Mouse (Mus musculus): ENCODE data around the gene Ftl1. TPM values are rescaled to one million over a fixed set of nuclear protein-coding genes. Genes with fewer than 3 reads are reported as not detected.
A peak's percentile ranks its signal among the peaks of the same experiment; 100 is the strongest.
"Not testable (repeated sequence)": the region's sequence is repeated elsewhere in the genome, so short reads cannot be mapped to it uniquely, and the experiment has no call there.

Gene Ftl1
- polyA plus RNA-seq (2012; rRNA removed) (1,846 and 1,956 TPM in 2 replicates), polyA plus RNA-seq (2014; fragmentation: Nextera tagmentation; extraction: Ambion mirVana) (4,811 and 5,161 TPM in 2 replicates)

- under 1% methylated on average over 28 of the region's 37 CpGs for WGBS (ENCODE audit: insufficient replicate concordance)
- peak within 1 kb of the TSS; percentile 98 for H3K9ac ChIP-seq (replicated peaks)
- H3K4me2 ChIP-seq (ENCODE audit: low read depth), result peak within 1 kb of the TSS; percentile 97
- ATAC-seq (ENCODE audit: insufficient read depth) (peak; percentile 86), DNase-seq (ENCODE audit: low read depth in 3 of 3, low spot score in 3 of 3) (peak; percentile 97 to 98 (median 98))
- peak within 1 kb of the TSS; percentile 96 to 100 for H3K4me3 ChIP-seq (ENCODE audit: insufficient read depth in 1 of 2, low read depth in 2 of 2, low read length in 2 of 2)
- not testable (repeated sequence) for H3K9me3 ChIP-seq (ENCODE audit: control insufficient read depth, low read length); H3K27me3 ChIP-seq (ENCODE audit: control insufficient read depth, insufficient read depth, low read length)
- H3K27ac ChIP-seq, result peak within 1 kb of the TSS; percentile 98
- H3K36me3 ChIP-seq (replicated peaks; ENCODE audit: control insufficient read depth, insufficient read depth, low read depth), result peaks cover 35% of the 10 kb centered on the region
- peaks cover 33 to 38% of the 10 kb centered on the region in 2 experiments for H3K4me1 ChIP-seq (replicated peaks; ENCODE audit: control insufficient read depth in 2 of 2, insufficient read depth in 2 of 2, low read length in 1 of 2)
These were observed at the start of gene Ftl1 for GRCm38 (mm10) chr7:45459564-45460140. Gene Ftl1 (minus strand): TSS chr7:45459884.

DNA sequence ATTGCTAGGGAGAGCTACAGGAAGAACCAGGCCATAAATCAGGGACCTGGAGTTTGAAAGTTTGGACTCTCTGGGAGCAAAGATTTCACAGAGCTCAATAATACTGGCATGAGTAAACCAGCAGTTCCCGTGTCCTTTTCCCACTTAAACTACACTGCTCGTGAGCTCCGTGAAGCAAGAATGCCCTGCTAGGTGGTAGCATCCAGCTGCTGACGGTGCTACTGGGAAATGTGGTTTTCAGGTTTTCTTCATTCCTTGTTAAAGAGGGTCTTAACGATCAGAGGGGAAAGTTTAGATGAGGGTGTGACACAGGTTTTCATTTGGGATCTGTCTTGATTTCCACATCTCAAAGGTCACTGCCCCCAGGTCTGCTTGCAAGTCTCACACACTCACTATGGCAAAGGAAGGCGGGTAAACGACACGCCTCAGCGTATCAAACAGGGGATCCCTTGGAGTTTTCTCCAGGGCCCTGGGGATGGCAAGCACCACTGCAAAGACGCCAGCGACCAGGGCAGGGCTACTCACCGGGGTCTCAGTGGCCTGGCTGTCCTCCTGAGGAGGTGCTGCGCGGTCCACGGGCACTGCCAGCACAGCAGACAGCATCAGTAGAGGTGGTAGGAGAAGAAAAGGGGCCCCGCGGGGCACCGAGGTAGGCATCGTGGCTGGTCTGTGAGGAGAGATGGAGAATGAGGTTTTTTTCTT lies 49.6 kb upstream of the Ftl1 start:
- H3K4me3 ChIP-seq (ENCODE audit: insufficient read depth in 1 of 2, low read depth in 2 of 2, low read length in 2 of 2), result peak overlapping the region; percentile 83 to 89
- H3K36me3 ChIP-seq (replicated peaks; ENCODE audit: control insufficient read depth, insufficient read depth, low read depth), result peaks cover 22% of the 10 kb centered on the region
- peak overlapping the region; percentile 96 for H3K27ac ChIP-seq
- peak overlapping the region; percentile 92 for H3K9ac ChIP-seq (replicated peaks)
- peaks cover 15 to 20% of the 10 kb centered on the region in 2 experiments for H3K4me1 ChIP-seq (replicated peaks; ENCODE audit: control insufficient read depth in 2 of 2, insufficient read depth in 2 of 2, low read length in 1 of 2)
- no peak for TF ChIP-seq EP300 (IDR thresholded peaks at IDR 0.05; ENCODE audit: low read depth)
- H3K9me3 ChIP-seq (ENCODE audit: control insufficient read depth, low read length), result no peaks in the 10 kb centered on the region
- ATAC-seq (ENCODE audit: insufficient read depth) (peak; percentile 38), DNase-seq (ENCODE audit: low read depth in 3 of 3, low spot score in 3 of 3) (peak in 1 of 3 experiments; percentile 41)
- WGBS (ENCODE audit: insufficient replicate concordance), result 13% methylated on average over 19 of the region's 19 CpGs
- no peaks in the 10 kb centered on the region for H3K27me3 ChIP-seq (ENCODE audit: control insufficient read depth, insufficient read depth, low read length)
- H3K4me2 ChIP-seq (ENCODE audit: low read depth), result peak overlapping the region; percentile 93

DNA sequence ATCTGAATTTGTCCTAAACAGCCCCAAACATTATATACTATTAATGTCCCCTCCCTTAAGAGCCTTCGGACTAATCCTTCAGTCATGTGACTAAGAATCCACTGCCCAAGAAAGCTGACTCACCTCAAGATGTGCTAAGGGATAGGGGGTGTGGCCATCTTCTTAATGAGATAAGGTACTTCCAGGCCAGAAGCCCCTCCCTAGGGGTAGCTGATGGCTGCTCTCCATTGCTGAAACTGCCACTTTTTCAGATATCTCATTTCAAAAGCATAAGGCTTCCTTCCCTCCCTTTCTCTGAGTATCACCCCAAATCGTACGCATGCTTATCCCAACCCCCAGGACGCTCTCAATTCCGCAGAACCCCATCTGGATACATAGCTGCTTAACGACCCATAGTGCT lies 48.9 kb upstream of the Ftl1 start:
- peak overlapping the region; percentile 96 for H3K27ac ChIP-seq
- H3K4me1 ChIP-seq (replicated peaks; ENCODE audit: control insufficient read depth in 2 of 2, insufficient read depth in 2 of 2, low read length in 1 of 2), result peaks cover 15 to 20% of the 10 kb centered on the region in 2 experiments
- peak overlapping the region; percentile 83 to 89 for H3K4me3 ChIP-seq (ENCODE audit: insufficient read depth in 1 of 2, low read depth in 2 of 2, low read length in 2 of 2)

GRCm38 (mm10) chr7:45507583-45507982 lies 47.9 kb upstream of the Ftl1 start:
- H3K9me3 ChIP-seq (ENCODE audit: control insufficient read depth, low read length), result no peaks in the 10 kb centered on the region
- peak overlapping the region; percentile 52 to 83 for H3K4me3 ChIP-seq (ENCODE audit: insufficient read depth in 1 of 2, low read depth in 2 of 2, low read length in 2 of 2)
- 88% methylated on average over 6 of the region's 6 CpGs for WGBS (ENCODE audit: insufficient replicate concordance)
- peak overlapping the region; percentile 93 for H3K4me2 ChIP-seq (ENCODE audit: low read depth)
- peak overlapping the region; percentile 87 for H3K9ac ChIP-seq (replicated peaks)
- TF ChIP-seq EP300 (IDR thresholded peaks at IDR 0.05; ENCODE audit: low read depth) (no peak), CTCF (IDR thresholded peaks at IDR 0.05; ENCODE audit: low read depth) (no peak)
- H3K4me1 ChIP-seq (replicated peaks; ENCODE audit: control insufficient read depth in 2 of 2, insufficient read depth in 2 of 2, low read length in 1 of 2), result peaks cover 15 to 20% of the 10 kb centered on the region in 2 experiments
- ATAC-seq (ENCODE audit: insufficient read depth) (no peak), DNase-seq (ENCODE audit: low read depth in 3 of 3, low spot score in 3 of 3) (no peak)
- no peaks in the 10 kb centered on the region for H3K27me3 ChIP-seq (ENCODE audit: control insufficient read depth, insufficient read depth, low read length)
- peak overlapping the region; percentile 96 for H3K27ac ChIP-seq
- peaks cover 22% of the 10 kb centered on the region for H3K36me3 ChIP-seq (replicated peaks; ENCODE audit: control insufficient read depth, insufficient read depth, low read depth)

More for the DNA sequence above, 48.9 kb upstream of the Ftl1 start:
- H3K4me2 ChIP-seq (ENCODE audit: low read depth), result peak overlapping the region; percentile 93
- peaks cover 22% of the 10 kb centered on the region for H3K36me3 ChIP-seq (replicated peaks; ENCODE audit: control insufficient read depth, insufficient read depth, low read depth)
- H3K9me3 ChIP-seq (ENCODE audit: control insufficient read depth, low read length), result no peaks in the 10 kb centered on the region
- TF ChIP-seq EP300 (IDR thresholded peaks at IDR 0.05; ENCODE audit: low read depth) (peak; percentile 83), CTCF (IDR thresholded peaks at IDR 0.05; ENCODE audit: low read depth) (no peak)
- DNase-seq (ENCODE audit: low read depth in 3 of 3, low spot score in 3 of 3) (peak; percentile 89 to 93 (median 91)), ATAC-seq (ENCODE audit: insufficient read depth) (peak; percentile 77)
- H3K9ac ChIP-seq (replicated peaks), result peak overlapping the region; percentile 92
- WGBS (ENCODE audit: insufficient replicate concordance), result 16% methylated on average over 6 of the region's 6 CpGs
- no peaks in the 10 kb centered on the region for H3K27me3 ChIP-seq (ENCODE audit: control insufficient read depth, insufficient read depth, low read length)

- no peak overlapping the region for H3K9ac ChIP-seq (replicated peaks)
- H3K4me1 ChIP-seq (replicated peaks; ENCODE audit: control insufficient read depth in 2 of 2, insufficient read depth in 2 of 2, low read length in 1 of 2), result no peaks in the 10 kb centered on the region
- TF ChIP-seq CTCF (IDR thresholded peaks at IDR 0.05; ENCODE audit: low read depth) (no peak), EP300 (IDR thresholded peaks at IDR 0.05; ENCODE audit: low read depth) (no peak)
- H3K9me3 ChIP-seq (ENCODE audit: control insufficient read depth, low read length), result no peaks in the 10 kb centered on the region
- H3K27me3 ChIP-seq (ENCODE audit: control insufficient read depth, insufficient read depth, low read length), result no peaks in the 10 kb centered on the region
- no peak overlapping the region for H3K4me3 ChIP-seq (ENCODE audit: insufficient read depth in 1 of 2, low read depth in 2 of 2, low read length in 2 of 2)
- ATAC-seq (ENCODE audit: insufficient read depth) (no peak), DNase-seq (ENCODE audit: low read depth in 3 of 3, low spot score in 3 of 3) (no peak)
- no peak overlapping the region for H3K27ac ChIP-seq
- peaks cover 74% of the 10 kb centered on the region for H3K36me3 ChIP-seq (replicated peaks; ENCODE audit: control insufficient read depth, insufficient read depth, low read depth)
- H3K4me2 ChIP-seq (ENCODE audit: low read depth), result no peak overlapping the region
- 94% methylated on average over 6 of the region's 6 CpGs for WGBS (ENCODE audit: insufficient replicate concordance)
These were observed 38.7 kb upstream of the Ftl1 start for GRCm38 (mm10) chr7:45498427-45498826.
